Mouse (Mus musculus) C2C12 (cell line): Measurements from ENCODE around the gene Eefsec.

Experiments
- CEBPB ChIP-seq: IDR thresholded peaks from one replicate; pipeline ENCODE4 v1.6.1; 2011; ENCODE audit warnings: low read depth, mild to moderate bottlenecking, control low read depth, moderate library complexity
- CTCF ChIP-seq: IDR thresholded peaks from one replicate; pipeline ENCODE4 v1.5.1; 2011; ENCODE audit not compliant: control insufficient read depth, insufficient read depth, insufficient read length
- MAX ChIP-seq: IDR thresholded peaks from one replicate; pipeline ENCODE4 v1.6.1; 2011; ENCODE audit warnings: mild to moderate bottlenecking, control low read depth
- MYOG ChIP-seq: IDR thresholded peaks from one replicate; pipeline ENCODE4 v1.6.1; 2011; ENCODE audit not compliant: control insufficient read depth, insufficient read length; ENCODE audit errors: extremely low read depth
- USF1 ChIP-seq: IDR thresholded peaks from one replicate; pipeline ENCODE4 v1.6.1; 2011; ENCODE audit warnings: low read depth, mild to moderate bottlenecking, control low read depth, moderate library complexity

DNA sequence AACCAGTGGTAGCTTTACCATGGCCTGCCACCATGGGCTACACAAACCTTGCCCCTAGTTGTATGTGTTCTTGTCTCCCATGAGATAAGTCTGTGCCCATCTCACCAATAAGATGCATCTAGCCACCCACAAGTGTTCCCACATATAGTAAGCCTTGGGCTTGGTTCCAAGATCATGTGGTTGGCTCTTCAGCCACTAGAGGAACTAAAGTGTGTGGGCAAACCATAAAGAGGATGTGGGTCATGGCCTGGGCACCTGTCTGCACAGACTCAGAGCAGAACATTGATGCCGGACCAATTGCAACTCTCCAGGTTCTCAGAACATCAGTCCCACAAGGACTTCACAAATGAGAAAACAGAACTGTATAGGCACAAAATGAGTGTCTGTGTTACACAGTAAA, 67.5 kb downstream of the Eefsec start:
- no peak for TF ChIP-seq CTCF
- TF ChIP-seq USF1 = no peak
- TF ChIP-seq MAX = no peak
- TF ChIP-seq CEBPB = no peak
- TF ChIP-seq MYOG = no peak
